8 mouse cellular contexts compared by ENCODE assay signal in genomic region chr4:40947565-40948159, GRCm38 (mm10). TPM values are rescaled to one million over a fixed set of nuclear protein-coding genes. Genes with fewer than 3 reads are reported as not detected.
DNase-seq lines count a peak whose midpoint lies in the region; ATAC-seq and TF ChIP-seq lines count a peak whose summit lies in the region.

No protein-coding gene starts in this region.

- no peak for TF ChIP-seq CTCF in thymus, adult 2 months (IDR thresholded peaks at IDR 0.05; ENCODE audit: borderline replicate concordance, control insufficient read depth, extremely low read depth, insufficient read depth, low read length, poor library complexity)

- peak overlapping the region; percentile 50; the same call in 1 of the 2 replicates for H3K27ac ChIP-seq in thymus, adult 2 months (ENCODE audit: control insufficient read depth, insufficient read depth, low read length)
- H3K27ac ChIP-seq in intestine, embryonic 15.5 days = peak overlapping the region; percentile 90
- H3K27ac ChIP-seq in midbrain, embryonic 16.5 days (ENCODE audit: low read length) = peak overlapping the region; percentile 77

- peaks cover 2% of the 10 kb centered on the region; the same call in 1 of the 2 replicates for H3K4me1 ChIP-seq in thymus, adult 2 months (replicated peaks; ENCODE audit: control insufficient read depth, insufficient read depth, low read length)
- H3K4me1 ChIP-seq in intestine, embryonic 15.5 days (replicated peaks) = peaks cover 5% of the 10 kb centered on the region; the same call in 1 of the 2 replicates
- H3K4me1 ChIP-seq in midbrain, embryonic 16.5 days (ENCODE audit: control insufficient read depth, insufficient read depth, low read length) = peaks cover 26% of the 10 kb centered on the region

- H3K9ac ChIP-seq in intestine, embryonic 15.5 days = peak overlapping the region; percentile 96
- peak overlapping the region; percentile 86 for H3K9ac ChIP-seq in midbrain, embryonic 16.5 days (ENCODE audit: low read depth, low read length)

- peak overlapping the region; percentile 71 for H3K4me3 ChIP-seq in thymus, adult 2 months (ENCODE audit: control insufficient read depth, insufficient read depth, low read length)
- H3K4me3 ChIP-seq in intestine, embryonic 15.5 days (replicated peaks) = peak overlapping the region; percentile 96
- peak overlapping the region; percentile 81 for H3K4me3 ChIP-seq in midbrain, embryonic 16.5 days (ENCODE audit: low read depth, low read length)

- TF ChIP-seq POLR2A in thymus, adult 2 months (IDR thresholded peaks at IDR 0.05; ENCODE audit: control insufficient read depth, extremely low read depth, insufficient read depth, low read length, poor library complexity) = no peak

- peaks cover 23% of the 10 kb centered on the region for H3K36me3 ChIP-seq in thymus, adult 2 months (ENCODE audit: control insufficient read depth, insufficient read depth, low read length)
- H3K36me3 ChIP-seq in intestine, embryonic 15.5 days = peaks cover 6% of the 10 kb centered on the region
- peaks cover 19% of the 10 kb centered on the region for H3K36me3 ChIP-seq in midbrain, embryonic 16.5 days (ENCODE audit: control insufficient read depth, insufficient read depth, low read length)

- no peaks in the 10 kb centered on the region for H3K27me3 ChIP-seq in thymus, adult 2 months (ENCODE audit: control insufficient read depth, insufficient read depth, low read length)
- H3K27me3 ChIP-seq in intestine, embryonic 15.5 days (replicated peaks) = no peaks in the 10 kb centered on the region
- H3K27me3 ChIP-seq in midbrain, embryonic 16.5 days (ENCODE audit: control insufficient read depth, insufficient read depth, low read depth, low read length) = no peaks in the 10 kb centered on the region

- peak overlapping the region; percentile 65 for H3K4me2 ChIP-seq in intestine, embryonic 15.5 days (replicated peaks)
- peak overlapping the region; percentile 71 for H3K4me2 ChIP-seq in midbrain, embryonic 16.5 days (ENCODE audit: low read length)

- ATAC-seq in frontal cortex, adult (ENCODE audit: low TSS enrichment) = peak; percentile 59
- peak; percentile 77 for ATAC-seq in intestine, embryonic 15.5 days
- ATAC-seq in midbrain, embryonic 16.5 days = peak; percentile 87

- no peak for DNase-seq in frontal cortex, adult 2 months (ENCODE audit: extremely low spot score in 1 of 2, low spot score in 1 of 2)
- DNase-seq in thymus, adult 2 months = no peak
- DNase-seq in thymus, adult 18-20 months = no peak
- DNase-seq in adrenal gland, adult (ENCODE audit: inconsistent age in 2 of 2, low spot score in 1 of 2) = no peak
- no peak for DNase-seq in right cerebral cortex, postnatal 10 days (ENCODE audit: low spot score in 2 of 2)

- H3K9me3 ChIP-seq in intestine, embryonic 15.5 days = no peaks in the 10 kb centered on the region
- no peaks in the 10 kb centered on the region for H3K9me3 ChIP-seq in midbrain, embryonic 16.5 days (replicated peaks; ENCODE audit: control insufficient read depth, low read length, poor library complexity, severe bottlenecking)

- under 1% methylated on average over 40 of the region's 40 CpGs for WGBS in thymus, adult 2 months
- under 1% methylated on average over 40 of the region's 40 CpGs for WGBS in intestine, embryonic 15.5 days
- under 1% methylated on average over 40 of the region's 40 CpGs for WGBS in midbrain, embryonic 16.5 days

RNA-seq across cellular contexts. Expression of gene Bag1, which starts 0.4 kb away (rescaled TPM):
- 165 and 177 TPM in 2 replicates for polyA plus RNA-seq in frontal cortex, adult 2 months (2012; rRNA removed)
- 94.5 and 166 TPM in 2 replicates for polyA plus RNA-seq in thymus, adult 2 months (2012; rRNA removed)
- 172 and 190 TPM in 2 replicates for polyA plus RNA-seq in intestine, embryonic 15.5 days (2015; fragmentation: Nextera tagmentation; extraction: Ambion mirVana)
- 166 and 181 TPM in 2 replicates for polyA plus RNA-seq in midbrain, embryonic 16.5 days (2015; fragmentation: Nextera tagmentation; extraction: Ambion mirVana)

RNA-seq across cellular contexts. Expression of gene Chmp5, which starts 0.5 kb away (rescaled TPM):
- polyA plus RNA-seq in frontal cortex, adult 2 months (2012; rRNA removed) = 110 and 116 TPM in 2 replicates
- polyA plus RNA-seq in thymus, adult 2 months (2012; rRNA removed) = 12.5 and 16.9 TPM in 2 replicates
- 100 and 110 TPM in 2 replicates for polyA plus RNA-seq in intestine, embryonic 15.5 days (2015; fragmentation: Nextera tagmentation; extraction: Ambion mirVana)
- 157 and 161 TPM in 2 replicates for polyA plus RNA-seq in midbrain, embryonic 16.5 days (2015; fragmentation: Nextera tagmentation; extraction: Ambion mirVana)

RNA-seq across cellular contexts. Expression of gene Nfx1, which starts 23.0 kb away (rescaled TPM):
- polyA plus RNA-seq in frontal cortex, adult 2 months (2012; rRNA removed) = 89.1 and 103 TPM in 2 replicates
- polyA plus RNA-seq in thymus, adult 2 months (2012; rRNA removed) = 39.4 and 43.4 TPM in 2 replicates
- 71.8 and 74.7 TPM in 2 replicates for polyA plus RNA-seq in intestine, embryonic 15.5 days (2015; fragmentation: Nextera tagmentation; extraction: Ambion mirVana)
- 115 and 120 TPM in 2 replicates for polyA plus RNA-seq in midbrain, embryonic 16.5 days (2015; fragmentation: Nextera tagmentation; extraction: Ambion mirVana)

RNA-seq across cellular contexts. Expression of gene Spink4, which starts 27.8 kb away (rescaled TPM):
- polyA plus RNA-seq in frontal cortex, adult 2 months (2012; rRNA removed) = not detected in 2 replicates
- polyA plus RNA-seq in thymus, adult 2 months (2012; rRNA removed) = 7.1 and 15.8 TPM in 2 replicates
- polyA plus RNA-seq in intestine, embryonic 15.5 days (2015; fragmentation: Nextera tagmentation; extraction: Ambion mirVana) = 309 and 393 TPM in 2 replicates
- polyA plus RNA-seq in midbrain, embryonic 16.5 days (2015; fragmentation: Nextera tagmentation; extraction: Ambion mirVana) = not detected in 2 replicates
